Mouse (Mus musculus): ENCODE results near the gene Rer1. TPM values are rescaled to one million over a fixed set of nuclear protein-coding genes. Genes with fewer than 3 reads are reported as not detected.

The Rer1 gene
- total RNA-seq, 1 experiment: 161 TPM

GRCm38 (mm10) chr4:155122444-155123040, 36.4 kb upstream of the Rer1 start:
- H3K9me3 ChIP-seq (ENCODE audit: control insufficient read depth, insufficient read depth, low read depth, low read length): no peaks in the 10 kb centered on the region
- TF ChIP-seq ZNF384 (IDR thresholded peaks at IDR 0.05; ENCODE audit: low read depth, low read length) (peak; percentile 92), MAFK (IDR thresholded peaks at IDR 0.05; ENCODE audit: insufficient read depth, low read depth, low read length) (no peak), CHD2 (IDR thresholded peaks at IDR 0.05; ENCODE audit: low read depth, low read length) (no peak), ZC3H11A (IDR thresholded peaks at IDR 0.05; ENCODE audit: borderline replicate concordance, low read depth, low read length) (no peak)
- in situ Hi-C loops (cut with MboI; ENCODE audit: low sequenced_read_pairs in 2 of 2, unreplicated experiment in 2 of 2): no loop called here
- peak; percentile 28 for DNase-seq (ENCODE audit: low read depth, low spot score)
- no peak overlapping the region; the same call in 1 of the 2 replicates for H3K9ac ChIP-seq (ENCODE audit: insufficient read depth, low read depth, low read length, poor library complexity, severe bottlenecking)
- H3K4me1 ChIP-seq (ENCODE audit: control insufficient read depth in 2 of 2, insufficient read depth in 2 of 2, low read length in 2 of 2, poor library complexity in 1 of 2): peaks cover 6 to 24% of the 10 kb centered on the region in 2 experiments; a peak in 3 of 4 replicates
- no peak overlapping the region for H3K27ac ChIP-seq (ENCODE audit: insufficient read depth, low read depth, low read length, poor library complexity, severe bottlenecking)
- no peak overlapping the region for H3K4me3 ChIP-seq (ENCODE audit: insufficient read depth in 1 of 2, low read depth in 1 of 2, low read length in 2 of 2, poor library complexity in 1 of 2, severe bottlenecking in 1 of 2)
- no peaks in the 10 kb centered on the region for H3K36me3 ChIP-seq (ENCODE audit: control insufficient read depth, insufficient read depth, low read length, poor library complexity, severe bottlenecking)

GRCm38 (mm10) chr4:155121915-155122443, 35.8 kb upstream of the Rer1 start:
- no peak overlapping the region for H3K4me3 ChIP-seq (ENCODE audit: insufficient read depth in 1 of 2, low read depth in 1 of 2, low read length in 2 of 2, poor library complexity in 1 of 2, severe bottlenecking in 1 of 2)

GRCm38 (mm10) chr4:155121222-155121621, 35.0 kb upstream of the Rer1 start:
- no peak for TF ChIP-seq HCFC1 (IDR thresholded peaks at IDR 0.05; ENCODE audit: borderline replicate concordance, insufficient read depth, low read length)
- no peak for TF ChIP-seq CHD2 (IDR thresholded peaks at IDR 0.05; ENCODE audit: low read depth, low read length)
- TF ChIP-seq MAFK (IDR thresholded peaks at IDR 0.05; ENCODE audit: insufficient read depth, low read depth, low read length): no peak
- no peak for TF ChIP-seq ZNF384 (IDR thresholded peaks at IDR 0.05; ENCODE audit: low read depth, low read length)
- TF ChIP-seq ZC3H11A (IDR thresholded peaks at IDR 0.05; ENCODE audit: borderline replicate concordance, low read depth, low read length): no peak
- Histone ChIP-seq H3K27ac (ENCODE audit: insufficient read depth, low read depth, low read length, poor library complexity, severe bottlenecking) (no peak overlapping the region), H3K36me3 (ENCODE audit: control insufficient read depth, insufficient read depth, low read length, poor library complexity, severe bottlenecking) (no peaks in the 10 kb centered on the region), H3K4me1 (ENCODE audit: control insufficient read depth in 2 of 2, insufficient read depth in 2 of 2, low read length in 2 of 2, poor library complexity in 1 of 2) (peaks cover 6 to 30% of the 10 kb centered on the region in 2 experiments; a peak in 3 of 4 replicates), H3K9ac (ENCODE audit: insufficient read depth, low read depth, low read length, poor library complexity, severe bottlenecking) (no peak overlapping the region), H3K4me3 (ENCODE audit: insufficient read depth in 1 of 2, low read depth in 1 of 2, low read length in 2 of 2, poor library complexity in 1 of 2, severe bottlenecking in 1 of 2) (no peak overlapping the region), H3K9me3 (ENCODE audit: control insufficient read depth, insufficient read depth, low read depth, low read length) (no peaks in the 10 kb centered on the region)
- no peak for DNase-seq (ENCODE audit: low read depth, low spot score)
- in situ Hi-C loops (cut with MboI; ENCODE audit: low sequenced_read_pairs in 2 of 2, unreplicated experiment in 2 of 2): no loop called here

More at GRCm38 (mm10) chr4:155121915-155122443, 35.8 kb upstream of the Rer1 start:
- no peak overlapping the region for H3K27ac ChIP-seq (ENCODE audit: insufficient read depth, low read depth, low read length, poor library complexity, severe bottlenecking)
- H3K4me1 ChIP-seq (ENCODE audit: control insufficient read depth in 2 of 2, insufficient read depth in 2 of 2, low read length in 2 of 2, poor library complexity in 1 of 2): peaks cover 6 to 29% of the 10 kb centered on the region in 2 experiments; a peak in 3 of 4 replicates
- no peak for DNase-seq (ENCODE audit: low read depth, low spot score)
- H3K9me3 ChIP-seq (ENCODE audit: control insufficient read depth, insufficient read depth, low read depth, low read length): no peaks in the 10 kb centered on the region
- TF ChIP-seq ZC3H11A (IDR thresholded peaks at IDR 0.05; ENCODE audit: borderline replicate concordance, low read depth, low read length): no peak
- no peak for TF ChIP-seq MAFK (IDR thresholded peaks at IDR 0.05; ENCODE audit: insufficient read depth, low read depth, low read length)
- TF ChIP-seq CHD2 (IDR thresholded peaks at IDR 0.05; ENCODE audit: low read depth, low read length): no peak
- TF ChIP-seq ZNF384 (IDR thresholded peaks at IDR 0.05; ENCODE audit: low read depth, low read length): no peak
- no peak for TF ChIP-seq HCFC1 (IDR thresholded peaks at IDR 0.05; ENCODE audit: borderline replicate concordance, insufficient read depth, low read length)
- H3K36me3 ChIP-seq (ENCODE audit: control insufficient read depth, insufficient read depth, low read length, poor library complexity, severe bottlenecking): no peaks in the 10 kb centered on the region
- H3K9ac ChIP-seq (ENCODE audit: insufficient read depth, low read depth, low read length, poor library complexity, severe bottlenecking): no peak overlapping the region; the same call in 1 of the 2 replicates
- in situ Hi-C loops (cut with MboI; ENCODE audit: low sequenced_read_pairs in 2 of 2, unreplicated experiment in 2 of 2): no loop called here

- Histone ChIP-seq H3K27ac (ENCODE audit: insufficient read depth, low read depth, low read length, poor library complexity, severe bottlenecking) (no peak overlapping the region), H3K4me3 (ENCODE audit: insufficient read depth in 1 of 2, low read depth in 1 of 2, low read length in 2 of 2, poor library complexity in 1 of 2, severe bottlenecking in 1 of 2) (no peak overlapping the region), H3K4me1 (ENCODE audit: control insufficient read depth in 2 of 2, insufficient read depth in 2 of 2, low read length in 2 of 2, poor library complexity in 1 of 2) (peaks cover 6 to 30% of the 10 kb centered on the region in 2 experiments; a peak in 3 of 4 replicates), H3K36me3 (ENCODE audit: control insufficient read depth, insufficient read depth, low read length, poor library complexity, severe bottlenecking) (no peaks in the 10 kb centered on the region), H3K9me3 (ENCODE audit: control insufficient read depth, insufficient read depth, low read depth, low read length) (no peaks in the 10 kb centered on the region), H3K9ac (ENCODE audit: insufficient read depth, low read depth, low read length, poor library complexity, severe bottlenecking) (no peak overlapping the region)
- no peak for DNase-seq (ENCODE audit: low read depth, low spot score)
- in situ Hi-C loops (cut with MboI; ENCODE audit: low sequenced_read_pairs in 2 of 2, unreplicated experiment in 2 of 2): no loop called here
- TF ChIP-seq HCFC1 (IDR thresholded peaks at IDR 0.05; ENCODE audit: borderline replicate concordance, insufficient read depth, low read length): no peak
- no peak for TF ChIP-seq MAFK (IDR thresholded peaks at IDR 0.05; ENCODE audit: insufficient read depth, low read depth, low read length)
- TF ChIP-seq ZC3H11A (IDR thresholded peaks at IDR 0.05; ENCODE audit: borderline replicate concordance, low read depth, low read length): no peak
- TF ChIP-seq CHD2 (IDR thresholded peaks at IDR 0.05; ENCODE audit: low read depth, low read length): no peak
- TF ChIP-seq ZNF384 (IDR thresholded peaks at IDR 0.05; ENCODE audit: low read depth, low read length): no peak
Measured at GRCm38 (mm10) chr4:155120583-155120982, 34.4 kb upstream of the Rer1 start.

Measured in ES-E14 (cell line).